ENCODE assay signal across 10 mouse cellular contexts in the genomic region with DNA sequence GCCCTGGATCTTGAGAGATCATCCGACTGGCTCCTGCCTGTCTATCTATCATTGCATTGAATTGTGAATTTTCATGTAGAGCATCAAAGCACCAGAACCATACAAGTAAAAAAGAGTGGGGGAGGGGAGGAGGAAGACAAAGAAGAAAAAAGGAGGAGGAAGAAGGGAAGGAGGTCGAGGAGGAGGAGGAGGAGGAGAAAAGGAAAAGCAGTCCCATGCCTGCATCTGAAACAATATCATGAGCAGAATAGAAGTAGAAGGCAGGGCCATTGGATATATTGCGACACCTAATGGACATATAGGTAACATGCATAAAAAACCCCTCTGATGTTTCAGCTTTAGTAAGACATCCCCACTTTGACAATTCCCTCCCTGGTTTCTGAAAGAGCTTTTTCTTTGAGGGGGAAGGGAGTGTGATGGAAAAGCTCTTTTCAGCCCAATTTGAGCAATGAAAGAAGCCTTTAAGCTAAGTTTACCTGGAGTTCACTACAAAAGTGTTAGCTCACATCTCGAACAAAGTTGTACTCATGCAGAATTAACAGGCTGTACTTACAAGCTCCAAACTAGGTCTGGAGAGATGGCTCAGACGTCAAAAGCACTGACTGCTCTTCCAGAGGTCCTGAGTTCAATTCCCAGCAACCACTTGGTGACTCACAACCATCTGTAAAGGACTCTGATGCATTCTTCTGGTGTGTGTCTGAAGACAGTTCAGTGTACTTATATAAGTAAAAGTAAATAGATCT. TPM values are rescaled to one million over a fixed set of nuclear protein-coding genes. Genes with fewer than 3 reads are reported as not detected.
DNase-seq lines count a peak whose midpoint lies in the region; ATAC-seq and TF ChIP-seq lines count a peak whose summit lies in the region.
"Had no signal": no experiment of that assay in that cellular context is flagged by ENCODE, and none has a peak within 500 bp of the region (broad histone marks: within the 10 kb centered on the region; RNA-seq: fewer than 3 reads in every experiment).

No protein-coding gene starts in this region.

- no peak for TF ChIP-seq EP300 in CH12.LX (IDR thresholded peaks at IDR 0.05; ENCODE audit: low read length)

- H3K27me3 ChIP-seq in CH12.LX (replicated peaks) = no peaks in the 10 kb centered on the region

- no peaks in the 10 kb centered on the region for H3K9me3 ChIP-seq in CH12.LX (replicated peaks; ENCODE audit: low read length)
- H3K9me3 ChIP-seq: forebrain, embryonic 12.5 days had no signal

- no peak for TF ChIP-seq POLR2A in CH12.LX (IDR thresholded peaks at IDR 0.05; ENCODE audit: low read depth, low read length)

- no peak overlapping the region for H3K27ac ChIP-seq in layer of hippocampus, adult 2 months
- no peak overlapping the region for H3K27ac ChIP-seq in CH12.LX (ENCODE audit: insufficient read depth, low read depth)
- H3K27ac ChIP-seq: forebrain, embryonic 12.5 days had no signal

- no peaks in the 10 kb centered on the region for H3K79me2 ChIP-seq in CH12.LX (replicated peaks; ENCODE audit: control insufficient read depth, extremely low read depth, insufficient read depth, poor library complexity, severe bottlenecking)

- TF ChIP-seq CTCF in layer of hippocampus, adult 2 months (conservative IDR thresholded peaks at IDR 0.05) = peak; percentile 73
- peak in 1 of 2 experiments; percentile 73; a peak in 2 of 4 replicates for TF ChIP-seq CTCF in CH12.LX (conservative IDR thresholded peaks at IDR 0.05 in 1 of 2, IDR thresholded peaks at IDR 0.05 in 1 of 2; ENCODE audit: low read depth in 2 of 2, low read length in 2 of 2)

- dilution Hi-C loops in CH12.LX (cut with MboI; ENCODE audit: extremely low pct_ligation_motif_present, extremely low pct_unique_long_range_greater_than_20kb, low sequenced_read_pairs) = no loop called here

- no peak for ATAC-seq in erythroblast, adult 5-6 weeks (replicated peaks; ENCODE audit: low FRiP score, poor library complexity, severe bottlenecking)

- DNase-seq in layer of hippocampus, adult 2 months (ENCODE audit: low spot score in 2 of 2) = no peak
- DNase-seq in layer of hippocampus, postnatal 36 days = no peak
- DNase-seq in CH12.LX (ENCODE audit: extremely low read depth) = no peak
- peak; percentile 64 for DNase-seq in brain, adult 2 months (ENCODE audit: low read depth, low spot score)
- DNase-seq in lung, postnatal 25 days (ENCODE audit: low spot score) = peak; percentile 47
- DNase-seq in right cerebral cortex, adult 18-20 months = no peak
- DNase-seq: adrenal gland, postnatal 25 days had no signal

- H3K4me2 ChIP-seq in CH12.LX (ENCODE audit: insufficient read depth, low read depth, poor library complexity, severe bottlenecking) = no peak overlapping the region

- no peak overlapping the region for H3K4me3 ChIP-seq in layer of hippocampus, adult 2 months
- no peak overlapping the region for H3K4me3 ChIP-seq in CH12.LX (replicated peaks in 1 of 3; ENCODE audit: low read depth in 2 of 3, low read length in 2 of 3, poor library complexity in 1 of 3)

- H3K4me1 ChIP-seq in CH12.LX (ENCODE audit: control insufficient read depth in 1 of 2, insufficient read depth in 2 of 2) = no peaks in the 10 kb centered on the region

- no peak overlapping the region for H3K9ac ChIP-seq in CH12.LX (ENCODE audit: insufficient read depth, low read depth)
- H3K9ac ChIP-seq: forebrain, embryonic 12.5 days had no signal

- in situ Hi-C loops in CH12.LX (cut with MboI; ENCODE audit: low pct_ligation_motif_present, low pct_unique_long_range_greater_than_20kb, low sequenced_read_pairs) = loop anchor here (5.0 kb wide), 1 partner anchor 137 kb away; no protein-coding TSS in a partner anchor

- no peaks in the 10 kb centered on the region for H3K36me3 ChIP-seq in CH12.LX (replicated peaks in 1 of 2; ENCODE audit: control insufficient read depth in 1 of 2, insufficient read depth in 1 of 2, low read length in 1 of 2)
- H3K36me3 ChIP-seq: forebrain, embryonic 12.5 days had no signal

- peak; percentile 68 for TF ChIP-seq RAD21 in CH12.LX (IDR thresholded peaks at IDR 0.05; ENCODE audit: low read depth, low read length)

TF ChIP-seq in CH12.LX, 34 proteins besides CTCF, POLR2A, EP300 and RAD21:
- TF ChIP-seq JUN (IDR thresholded peaks at IDR 0.05; ENCODE audit: insufficient read depth, low read depth, low read length) (no peak), ZNF384 (IDR thresholded peaks at IDR 0.05; ENCODE audit: low read depth, low read length) (no peak), UBTF (IDR thresholded peaks at IDR 0.05; ENCODE audit: low read depth, low read length) (no peak), BHLHE40 (IDR thresholded peaks at IDR 0.05; ENCODE audit: low read depth, low read length) (no peak), IRF4 (IDR thresholded peaks at IDR 0.05; ENCODE audit: low read depth, low read length) (no peak), SMC3 (IDR thresholded peaks at IDR 0.05; ENCODE audit: low read depth, low read length) (peak; percentile 69), ZC3H11A (IDR thresholded peaks at IDR 0.05; ENCODE audit: low read depth, low read length) (peak; percentile 16; the same call in 1 of the 2 replicates), TBP (conservative IDR thresholded peaks at IDR 0.05; ENCODE audit: low read depth, low read length) (0 out of 2 replicates have a peak, but pooled peaks have one; percentile 58), MAX (IDR thresholded peaks at IDR 0.05; ENCODE audit: low read length) (no peak), ELF1 (IDR thresholded peaks at IDR 0.05; ENCODE audit: low read depth, low read length) (peak; percentile 10; the same call in 1 of the 2 replicates), ZKSCAN1 (IDR thresholded peaks at IDR 0.05; ENCODE audit: borderline replicate concordance, low read depth, low read length) (no peak), KAT2A (IDR thresholded peaks at IDR 0.05; ENCODE audit: insufficient replicate concordance, low read length) (no peak), SIN3A (IDR thresholded peaks at IDR 0.05; ENCODE audit: low read length) (no peak)
TF ChIP-seq in CH12.LX: peak in this region for 4.

RNA-seq across cellular contexts. Expression of gene Zcchc13, which starts 5.8 kb away (rescaled TPM):
- total RNA-seq in layer of hippocampus, adult 2 months (2021) = not detected
- not detected for total RNA-seq in layer of hippocampus, postnatal 36 days (2021)
- total RNA-seq in CH12.LX (2012; rRNA removed) = 0.71 and 1.7 TPM in 2 replicates
- total RNA-seq in CH12.LX (2014; rRNA removed) = not detected in 2 replicates
- polyA plus RNA-seq in CH12.LX (2012; ENCODE audit: insufficient read length, low read depth) = not detected in 2 replicates
- 3.1 TPM in 1 of 2 replicates, not detected in the other for total RNA-seq in erythroblast, adult 5-6 weeks (2015; ENCODE audit: low replicate concordance)
- not detected in 2 replicates for total RNA-seq in erythroblast, adult 5-6 weeks (2017; ENCODE audit: low replicate concordance)
- total RNA-seq: adrenal gland, postnatal 25 days; liver, adult 2 months had no signal
- polyA plus RNA-seq: forebrain, embryonic 12.5 days; liver, adult 2 months had no signal

Comparison
In these comparisons a context has a peak if more than half of its experiments do, and no peak if none do; other contexts are left out.
1. DNase-seq: peak in brain, adult 2 months (single experiment) and lung, postnatal 25 days (single experiment); none in layer of hippocampus, adult 2 months (0 of 2), layer of hippocampus, postnatal 36 days (0 of 2), CH12.LX (single experiment) and right cerebral cortex, adult 18-20 months (single experiment).